ENCODE assay signal across 8 mouse cellular contexts in the genomic region with DNA sequence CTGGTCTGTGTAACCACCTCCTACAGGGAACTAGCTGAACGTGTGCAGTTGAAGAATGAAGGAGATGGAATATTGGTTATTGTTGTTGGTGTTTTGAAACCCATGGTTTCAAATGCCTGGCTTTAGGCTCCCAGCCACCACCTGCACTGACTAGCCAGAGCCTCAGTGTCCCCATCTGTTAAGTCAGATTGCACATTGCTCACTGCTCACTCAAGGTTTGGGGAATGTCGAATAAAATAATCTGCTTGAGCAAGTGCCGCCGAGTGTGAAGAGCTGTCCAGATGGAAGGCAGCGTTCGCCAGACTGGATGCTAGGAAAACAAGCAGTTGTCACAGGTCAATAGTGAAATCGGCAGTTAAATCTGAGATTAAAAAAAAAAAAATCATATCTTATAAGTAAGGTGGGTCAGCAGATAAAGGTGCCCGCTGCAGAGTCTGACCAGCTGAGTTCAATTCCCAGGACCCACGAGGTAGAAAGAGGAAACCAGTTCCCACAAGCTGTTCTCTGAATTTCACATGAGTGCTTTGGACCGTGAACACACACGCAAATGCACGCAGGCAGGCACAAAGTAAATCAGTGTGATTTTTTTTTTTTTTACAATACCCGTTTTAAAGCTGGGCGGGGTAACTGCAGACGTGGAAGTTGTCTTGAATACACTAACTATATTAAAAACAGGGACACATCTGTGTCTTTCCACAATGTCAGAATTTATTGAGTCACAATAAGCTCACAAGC. TPM values are rescaled to one million over a fixed set of nuclear protein-coding genes. Genes with fewer than 3 reads are reported as not detected.
DNase-seq lines count a peak whose midpoint lies in the region; ATAC-seq and TF ChIP-seq lines count a peak whose summit lies in the region.

No protein-coding gene starts in this region.

- no peak overlapping the region for H3K9ac ChIP-seq in forebrain, embryonic 16.5 days (replicated peaks; ENCODE audit: low read depth, low read length)
- no peak overlapping the region for H3K9ac ChIP-seq in midbrain, embryonic 13.5 days (replicated peaks)
- no peak overlapping the region for H3K9ac ChIP-seq in stomach, postnatal 0 days (ENCODE audit: low read length)

- ATAC-seq in forebrain, embryonic 16.5 days, result peak; percentile 59
- ATAC-seq in midbrain, embryonic 13.5 days, result no peak
- no peak for ATAC-seq in activated CD4-positive, CD25-positive, alpha-beta regulatory T cell, adult 4 months
- ATAC-seq in stomach, postnatal 0 days (ENCODE audit: low FRiP score, low TSS enrichment), result no peak

- no peaks in the 10 kb centered on the region for H3K9me3 ChIP-seq in forebrain, embryonic 16.5 days (ENCODE audit: control insufficient read depth, low read length)
- no peaks in the 10 kb centered on the region for H3K9me3 ChIP-seq in midbrain, embryonic 13.5 days
- no peaks in the 10 kb centered on the region for H3K9me3 ChIP-seq in stomach, postnatal 0 days (ENCODE audit: control insufficient read depth, low read length)

- TF ChIP-seq CTCF in bone marrow, adult 2 months (IDR thresholded peaks at IDR 0.05; ENCODE audit: control insufficient read depth, insufficient read depth, low read length), result no peak
- TF ChIP-seq CTCF in stomach, postnatal 0 days (IDR thresholded peaks at IDR 0.05; ENCODE audit: low read depth), result no peak

- no peaks in the 10 kb centered on the region for H3K36me3 ChIP-seq in forebrain, embryonic 16.5 days (ENCODE audit: control insufficient read depth, insufficient read depth)
- H3K36me3 ChIP-seq in midbrain, embryonic 13.5 days, result 0 out of 2 replicates have a peak, but pooled peaks cover 11% of the 10 kb centered on the region
- H3K36me3 ChIP-seq in stomach, postnatal 0 days (ENCODE audit: control insufficient read depth, insufficient read depth, low read length), result peaks cover 6% of the 10 kb centered on the region; the same call in 1 of the 2 replicates

- peaks cover 8% of the 10 kb centered on the region for H3K4me1 ChIP-seq in bone marrow, adult 2 months (ENCODE audit: control insufficient read depth, insufficient read depth, low read length)
- peaks cover 58% of the 10 kb centered on the region for H3K4me1 ChIP-seq in forebrain, embryonic 16.5 days (replicated peaks; ENCODE audit: control insufficient read depth, insufficient read depth, low read length)
- peaks cover 54% of the 10 kb centered on the region for H3K4me1 ChIP-seq in midbrain, embryonic 13.5 days (replicated peaks)
- H3K4me1 ChIP-seq in stomach, postnatal 0 days (replicated peaks; ENCODE audit: control insufficient read depth, insufficient read depth), result no peaks in the 10 kb centered on the region

- TF ChIP-seq POLR2A in bone marrow, adult 2 months (IDR thresholded peaks at IDR 0.05; ENCODE audit: borderline replicate concordance, control insufficient read depth, low read depth, low read length), result no peak

- H3K27ac ChIP-seq in bone marrow, adult 2 months (ENCODE audit: control insufficient read depth, insufficient read depth, low read depth, low read length, poor library complexity), result peak overlapping the region; percentile 85; the same call in 1 of the 2 replicates
- peak overlapping the region; percentile 88 for H3K27ac ChIP-seq in forebrain, embryonic 16.5 days (ENCODE audit: low read length)
- peak overlapping the region; percentile 83 for H3K27ac ChIP-seq in midbrain, embryonic 13.5 days
- H3K27ac ChIP-seq in stomach, postnatal 0 days (replicated peaks), result no peak overlapping the region

- no peaks in the 10 kb centered on the region for H3K27me3 ChIP-seq in forebrain, embryonic 16.5 days (replicated peaks; ENCODE audit: control insufficient read depth, insufficient read depth, low read length)
- H3K27me3 ChIP-seq in midbrain, embryonic 13.5 days, result no peaks in the 10 kb centered on the region
- no peaks in the 10 kb centered on the region for H3K27me3 ChIP-seq in stomach, postnatal 0 days (ENCODE audit: control insufficient read depth, insufficient read depth, low read length)

- DNase-seq in layer of hippocampus, adult 11-12 months (ENCODE audit: low spot score), result peak; percentile 47
- DNase-seq in layer of hippocampus, postnatal 25 days (ENCODE audit: extremely low spot score in 1 of 2, low spot score in 1 of 2), result no peak
- DNase-seq in MN1 (ENCODE audit: low spot score), result no peak
- DNase-seq in stomach, postnatal 0 days (ENCODE audit: low spot score), result no peak

- TF ChIP-seq EP300 in stomach, postnatal 0 days (optimal IDR thresholded peaks at IDR 0.05), result no peak

- 44% methylated on average over 15 of the region's 15 CpGs for WGBS in bone marrow, adult 2 months
- WGBS in forebrain, embryonic 16.5 days, result 43% methylated on average over 15 of the region's 15 CpGs
- 49% methylated on average over 15 of the region's 15 CpGs for WGBS in midbrain, embryonic 13.5 days
- 72% methylated on average over 15 of the region's 15 CpGs for WGBS in stomach, postnatal 0 days

- no peak overlapping the region for H3K4me3 ChIP-seq in bone marrow, adult 2 months (replicated peaks; ENCODE audit: control insufficient read depth, low read depth, low read length)
- H3K4me3 ChIP-seq in forebrain, embryonic 16.5 days (replicated peaks; ENCODE audit: low read length), result no peak overlapping the region
- H3K4me3 ChIP-seq in midbrain, embryonic 13.5 days (replicated peaks), result no peak overlapping the region
- no peak overlapping the region for H3K4me3 ChIP-seq in stomach, postnatal 0 days (ENCODE audit: low read depth, low read length)

- H3K4me2 ChIP-seq in forebrain, embryonic 16.5 days (ENCODE audit: low read length), result no peak overlapping the region
- no peak overlapping the region for H3K4me2 ChIP-seq in midbrain, embryonic 13.5 days (replicated peaks)
- no peak overlapping the region for H3K4me2 ChIP-seq in stomach, postnatal 0 days (replicated peaks; ENCODE audit: low read depth)

RNA-seq across cellular contexts. Expression of a gene that starts 48.8 kb away (rescaled TPM):
- 10 to 100 TPM; 20.5 to 27.8 TPM for total RNA-seq in layer of hippocampus, postnatal 25 days (2021)
- polyA plus RNA-seq in bone marrow, adult 2 months (2011; ENCODE audit: insufficient read depth, insufficient read length, low replicate concordance, missing spikeins), result 10.0 and 10.1 TPM in 2 replicates
- 18.6 and 19.7 TPM in 2 replicates for polyA plus RNA-seq in forebrain, embryonic 16.5 days (2015; fragmentation: Nextera tagmentation; extraction: Ambion mirVana)
- 17.4 and 19.2 TPM in 2 replicates for polyA plus RNA-seq in midbrain, embryonic 13.5 days (2015; fragmentation: Nextera tagmentation; extraction: Ambion mirVana)
- polyA plus RNA-seq in activated CD4-positive, CD25-positive, alpha-beta regulatory T cell, adult 4 months (2017; shearing (Covaris generic)), result 10 to 100 TPM; 27.0 to 32.0 TPM
- 8.5 and 9.1 TPM in 2 replicates for polyA plus RNA-seq in stomach, postnatal 0 days (2015; fragmentation: Nextera tagmentation; extraction: Ambion mirVana)
